Mouse (Mus musculus) intestine, postnatal 0 days (tissue): ENCODE data around the gene Flg. TPM values are rescaled to one million over a fixed set of nuclear protein-coding genes. Genes with fewer than 3 reads are reported as not detected.

ENCODE experiments used
- ATAC-seq: fragments of 200-750 bp; cut with Nextera tagmentation; 2 replicates; pipeline ENCODE4 v1.8.0; 2017; ENCODE audit warnings: mild to moderate bottlenecking, moderate TSS enrichment, moderate library complexity
- H3K27ac ChIP-seq: fragments of 300-500 bp; sonication (generic); 2 replicates; pipeline ENCODE4 v1.5.1; 2014; ENCODE audit warnings: mild to moderate bottlenecking, low read depth, low read length, moderate library complexity
- H3K27me3 ChIP-seq: fragments of 300-500 bp; sonication (generic); replicated peaks from 2 replicates; pipeline ENCODE4 v1.6.1; 2014; ENCODE audit warnings: low read length, mixed read lengths; ENCODE audit not compliant: control insufficient read depth, insufficient read depth
- H3K36me3 ChIP-seq: fragments of 300-500 bp; sonication (generic); 2 replicates; pipeline ENCODE4 v1.6.1; 2014; ENCODE audit warnings: mild to moderate bottlenecking, moderate library complexity; ENCODE audit not compliant: control insufficient read depth, insufficient read depth
- H3K4me1 ChIP-seq: fragments of 300-500 bp; sonication (generic); replicated peaks from 2 replicates; pipeline ENCODE4 v1.6.1; 2014; ENCODE audit warnings: antibody characterized with exemption, low read length, mixed read lengths; ENCODE audit not compliant: control insufficient read depth, insufficient read depth
- H3K4me2 ChIP-seq: fragments of 300-500 bp; sonication (generic); replicated peaks from 2 replicates; pipeline ENCODE4 v1.6.1; 2014; ENCODE audit warnings: low read depth, mild to moderate bottlenecking, moderate library complexity
- H3K4me3 ChIP-seq: fragments of 300-500 bp; sonication (generic); 2 replicates; pipeline ENCODE4 v1.5.1; 2014; ENCODE audit warnings: low read depth, low read length
- H3K9ac ChIP-seq: fragments of 300-500 bp; sonication (generic); 2 replicates; pipeline ENCODE4 v1.6.1; 2014; ENCODE audit warnings: mild to moderate bottlenecking, low read depth, low read length
- H3K9me3 ChIP-seq: fragments of 300-500 bp; sonication (generic); 2 replicates; pipeline ENCODE4 v1.6.1; 2016; ENCODE audit warnings: mixed run types; ENCODE audit not compliant: control insufficient read depth
- CTCF ChIP-seq: sonication (generic); IDR thresholded peaks from 2 replicates; pipeline ENCODE4 v1.5.1; 2016; ENCODE audit warnings: low read depth, mild to moderate bottlenecking, control low read depth, antibody characterized with exemption, moderate library complexity
- WGBS: fragments of 180-500 bp; shearing (Covaris S2); extraction: QIAGEN DNeasy Blood & Tissue Kit; methylation state at CpG from one replicate; pipeline ENCODE4 v1.1.7; 2014; 5-methylcytosine and 5-hydroxymethylcytosine counted together
- polyA plus RNA-seq: library from polyadenylated mRNA; unstranded; fragments of >200 nt; fragmentation: Nextera tagmentation; extraction: Ambion mirVana; gene quantifications from 2 replicates; pipeline ENCODE4 v1.2.1, GENCODE M21; 2015

The Flg gene
- polyA plus RNA-seq, 1 experiment from 2014 or later: not detected

DNA sequence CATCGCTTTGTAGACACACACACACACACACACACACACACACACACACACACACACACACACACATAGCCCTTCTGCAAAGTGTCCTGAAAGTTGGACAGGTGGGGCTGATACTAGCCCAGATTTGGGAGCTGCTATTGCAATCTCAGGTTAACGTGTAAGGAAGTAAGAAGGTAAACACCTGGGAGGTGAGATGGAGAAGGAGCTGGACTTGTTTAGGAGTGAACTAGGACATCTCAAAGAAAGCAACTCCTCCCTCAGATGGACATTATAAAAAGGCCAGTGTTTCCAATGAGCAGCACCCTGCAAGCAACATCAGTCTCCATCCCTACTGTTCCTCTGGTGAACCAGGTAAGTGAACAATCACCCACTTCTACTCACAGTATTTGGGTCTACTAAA lies 46.1 kb downstream of the Flg start, which contains the start of gene Hrnr:
Hrnr (plus strand) TSS at position 301 of the 400 bp plus-strand sequence.
- WGBS: 65% methylated on average over 2 of the region's 2 CpGs
- Histone ChIP-seq H3K9ac (no peak within 1 kb of the TSS), H3K36me3 (no peaks in the 10 kb centered on the region), H3K4me3 (no peak within 1 kb of the TSS), H3K4me1 (no peaks in the 10 kb centered on the region), H3K9me3 (no peaks in the 10 kb centered on the region), H3K4me2 (no peak within 1 kb of the TSS), H3K27ac (no peak within 1 kb of the TSS), H3K27me3 (no peaks in the 10 kb centered on the region)
- TF ChIP-seq CTCF: no peak
- ATAC-seq: no peak

DNA sequence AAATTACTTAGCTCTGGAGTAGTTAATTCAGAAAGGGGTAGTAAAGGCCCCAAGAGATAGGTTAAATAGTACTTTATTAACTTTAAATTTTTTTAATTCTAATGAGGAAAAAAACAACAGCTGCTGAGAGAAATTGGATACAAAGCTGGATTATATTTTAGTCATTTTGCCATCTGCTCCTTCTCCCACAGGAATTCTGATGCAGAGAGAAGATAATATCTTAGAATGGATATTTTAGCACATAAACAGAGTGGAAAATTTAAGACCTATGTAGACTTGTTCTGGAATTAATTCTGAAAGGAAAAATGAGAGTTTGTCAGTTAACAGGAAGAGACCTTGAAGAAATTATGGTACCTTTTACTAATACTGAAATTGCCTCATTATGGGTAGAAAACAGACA lies 64.4 kb downstream of the Flg start:
- ATAC-seq: no peak
- no peak overlapping the region for H3K9ac ChIP-seq
- TF ChIP-seq CTCF: no peak

DNA sequence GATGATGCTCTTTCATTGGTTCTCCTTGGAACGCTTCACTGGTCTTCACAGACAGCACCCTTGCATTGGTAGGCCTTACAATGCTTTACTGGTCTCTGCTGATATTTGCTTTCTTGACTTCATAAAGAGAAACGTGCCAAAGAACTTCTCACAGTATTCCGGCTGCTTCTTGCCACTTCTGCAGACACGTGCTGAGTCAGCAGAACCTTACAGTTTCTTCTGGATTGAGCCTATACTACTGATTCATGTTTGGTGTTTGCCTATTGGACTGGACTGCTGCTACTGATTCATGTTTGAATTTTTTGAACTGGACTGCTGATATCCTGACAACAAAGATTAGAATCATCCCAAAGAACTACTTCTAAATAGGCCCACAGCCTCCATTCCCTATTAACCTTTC lies 66.7 kb downstream of the Flg start:
- TF ChIP-seq CTCF: no peak
- H3K36me3 ChIP-seq: no peaks in the 10 kb centered on the region
- no peak overlapping the region for H3K4me2 ChIP-seq
- H3K4me1 ChIP-seq: no peaks in the 10 kb centered on the region
- no peak for ATAC-seq
- no peaks in the 10 kb centered on the region for H3K27me3 ChIP-seq
- no peak overlapping the region for H3K4me3 ChIP-seq
- no peaks in the 10 kb centered on the region for H3K9me3 ChIP-seq
- H3K9ac ChIP-seq: no peak overlapping the region
- WGBS: 90% methylated on average over 4 of the region's 4 CpGs
- H3K27ac ChIP-seq: no peak overlapping the region

More for the DNA sequence above, 64.4 kb downstream of the Flg start:
- Histone ChIP-seq H3K27ac (no peak overlapping the region), H3K4me2 (no peak overlapping the region), H3K9me3 (no peaks in the 10 kb centered on the region), H3K4me3 (no peak overlapping the region), H3K27me3 (no peaks in the 10 kb centered on the region), H3K4me1 (no peaks in the 10 kb centered on the region), H3K36me3 (no peaks in the 10 kb centered on the region)

Other genes with a start within 250 kb of the Flg start
- not detected in 2 replicates for gene Gm4858, start 204.7 kb upstream of the Flg start, polyA plus RNA-seq
- not detected in 2 replicates for gene Crnn, start 128.7 kb upstream of the Flg start, polyA plus RNA-seq
- not detected in 2 replicates for gene Flg2, start 76.2 kb upstream of the Flg start, polyA plus RNA-seq
- not detected in 2 replicates for gene Hrnr, start 46.2 kb downstream of the Flg start, polyA plus RNA-seq
- gene Rptn, start 120.2 kb downstream of the Flg start, polyA plus RNA-seq: not detected in 2 replicates
- 2.5 and 3.7 TPM in 2 replicates for gene Tchh, start 168.8 kb downstream of the Flg start, polyA plus RNA-seq
- gene Tchhl1, start 195.2 kb downstream of the Flg start, polyA plus RNA-seq: 0.12 and 0.27 TPM in 2 replicates
- gene S100a11, start 247.0 kb downstream of the Flg start, polyA plus RNA-seq: 965 and 1,093 TPM in 2 replicates